Mouse (Mus musculus) neutrophil, adult 65 days (primary cell): ENCODE results near the gene Sap25. TPM values are rescaled to one million over a fixed set of nuclear protein-coding genes. Genes with fewer than 3 reads are reported as not detected.

Experiments
- total RNA-seq: library from RNA; stranded (reverse); gene quantifications from 2 replicates; pipeline ENCODE4 v1.2.4, GENCODE M21; 2023

Gene Sap25
- 51.2 and 70.0 TPM in 2 replicates for total RNA-seq

GRCm38 (mm10) chr5:137641054-137641453 lies at the start of gene Sap25:
Gene Sap25 (plus strand): TSS chr5:137641334.

GRCm38 (mm10) chr5:137600619-137601364 lies 40.3 kb upstream of the Sap25 start, which contains the start of gene Mospd3:
Gene Mospd3 (minus strand): TSS chr5:137601058.

GRCm38 (mm10) chr5:137613550-137613949 lies 27.6 kb upstream of the Sap25 start, which contains the start of gene Pcolce:
Gene Pcolce (minus strand): TSS chr5:137613784.

GRCm38 (mm10) chr5:137628498-137629305 lies 12.4 kb upstream of the Sap25 start, which contains the start of the genes Fbxo24, Lrch4 and Gm20605:
Gene Fbxo24 (minus strand): TSS chr5:137629002.
Gene Lrch4 (plus strand): TSS chr5:137629121.
Gene Gm20605 (plus strand): TSS chr5:137629175.

GRCm38 (mm10) chr5:137645652-137646091 lies 4.5 kb downstream of the Sap25 start, which contains the start of gene Irs3:
Gene Irs3 (minus strand): TSS chr5:137645714.

GRCm38 (mm10) chr5:137684294-137685123 lies 43.4 kb downstream of the Sap25 start, which contains the start of gene Agfg2:
Gene Agfg2 (minus strand): TSS chr5:137684726.

Other genes starting within 250 kb of the Sap25 start
- 0.06 TPM in 1 of 2 replicates, not detected in the other for gene Zan, start 164.3 kb upstream of the Sap25 start, total RNA-seq
- gene Pop7, start 138.8 kb upstream of the Sap25 start, total RNA-seq, result 13.0 and 17.8 TPM in 2 replicates
- gene Gigyf1, start 122.8 kb upstream of the Sap25 start, total RNA-seq, result 46.2 and 60.4 TPM in 2 replicates
- not detected in 2 replicates for gene Epo, start 108.1 kb upstream of the Sap25 start, total RNA-seq
- gene Gnb2, start 107.8 kb upstream of the Sap25 start, total RNA-seq, result 956 and 1,045 TPM in 2 replicates
- gene Actl6b, start 87.8 kb upstream of the Sap25 start, total RNA-seq, result not detected in 2 replicates
- gene Tfr2, start 71.5 kb upstream of the Sap25 start, total RNA-seq, result 0.76 and 1.7 TPM in 2 replicates
- 41.8 and 42.3 TPM in 2 replicates for gene Mospd3, start 40.3 kb upstream of the Sap25 start, total RNA-seq
- 0.61 and 2.0 TPM in 2 replicates for gene Pcolce, start 27.6 kb upstream of the Sap25 start, total RNA-seq
- gene Fbxo24, start 12.3 kb upstream of the Sap25 start, total RNA-seq, result 0.36 TPM in 1 of 2 replicates, not detected in the other
- 235 and 280 TPM in 2 replicates for gene Lrch4, start 12.2 kb upstream of the Sap25 start, total RNA-seq
- 37.6 and 52.5 TPM in 2 replicates for gene Gm20605, start 12.2 kb upstream of the Sap25 start, total RNA-seq
- not detected in 2 replicates for gene Irs3, start 4.4 kb downstream of the Sap25 start, total RNA-seq
- 16.4 and 17.0 TPM in 2 replicates for gene Agfg2, start 43.4 kb downstream of the Sap25 start, total RNA-seq
- gene Nyap1, start 100.3 kb downstream of the Sap25 start, total RNA-seq, result 0.50 and 0.54 TPM in 2 replicates
- gene Tsc22d4, start 104.4 kb downstream of the Sap25 start, total RNA-seq, result 272 and 329 TPM in 2 replicates
- gene Ppp1r35, start 137.5 kb downstream of the Sap25 start, total RNA-seq, result 24.4 and 30.5 TPM in 2 replicates
- 29.5 and 33.3 TPM in 2 replicates for gene Mepce, start 146.3 kb downstream of the Sap25 start, total RNA-seq
- 2.2 and 2.4 TPM in 2 replicates for gene Zcwpw1, start 146.5 kb downstream of the Sap25 start, total RNA-seq
- gene Pilra, start 194.9 kb downstream of the Sap25 start, total RNA-seq, result 535 and 567 TPM in 2 replicates
- 309 and 327 TPM in 2 replicates for gene Pilrb1, start 216.8 kb downstream of the Sap25 start, total RNA-seq
- 426 and 429 TPM in 2 replicates for gene Pilrb2, start 230.5 kb downstream of the Sap25 start, total RNA-seq